Mouse (Mus musculus) cerebellum, adult 11 months (tissue): ENCODE results near the gene Tsen2.

ENCODE experiments used
- DNase-seq: peaks from one replicate; pipeline ENCODE4 v3.0.0; 2022

The Tsen2 gene

DNA sequence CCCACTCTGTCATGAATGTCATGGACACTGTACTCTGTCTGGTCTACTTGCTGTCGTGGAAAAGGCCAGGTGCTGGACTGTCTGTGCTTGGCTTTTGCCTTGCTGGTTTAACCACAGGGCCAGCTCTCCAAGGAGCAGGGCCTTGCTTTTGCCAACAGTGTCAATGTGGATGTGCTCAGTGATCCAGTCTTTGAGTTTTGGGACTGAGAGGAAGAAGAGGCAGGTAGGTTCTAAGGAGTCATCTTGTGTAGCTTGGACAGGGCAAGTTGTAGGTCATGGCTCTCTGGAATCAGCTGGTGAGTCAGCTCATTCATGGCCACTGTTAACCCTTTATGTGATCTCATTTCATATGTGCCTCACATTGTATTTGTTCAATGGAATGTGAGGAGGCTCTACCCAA is 62.0 kb downstream of the Tsen2 start:
- no peak for DNase-seq

DNA sequence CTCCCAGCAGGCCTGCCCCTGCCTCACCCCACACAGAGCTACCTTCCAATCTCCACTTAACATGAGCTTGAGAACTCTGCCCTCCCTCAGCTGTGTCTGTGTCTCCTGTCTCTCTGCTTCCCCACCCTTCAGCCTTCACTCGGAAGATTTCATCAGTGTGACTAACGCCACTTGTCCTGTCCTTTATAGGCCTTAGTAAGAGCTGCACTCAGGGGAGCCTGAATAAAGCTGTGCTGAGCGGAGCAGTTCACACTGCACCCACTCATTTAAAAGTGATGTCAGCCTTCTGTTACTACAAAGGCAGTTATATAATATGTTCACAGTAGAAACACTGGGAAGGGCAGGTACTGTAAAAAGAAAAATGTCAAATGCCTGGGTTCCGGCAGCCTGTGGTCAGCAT is 63.0 kb downstream of the Tsen2 start:
- DNase-seq: no peak

GRCm38 (mm10) chr6:115609121-115609520 is 64.7 kb downstream of the Tsen2 start:
- no peak for DNase-seq

GRCm38 (mm10) chr6:115610301-115610700 is 65.8 kb downstream of the Tsen2 start:
- no peak for DNase-seq

DNA sequence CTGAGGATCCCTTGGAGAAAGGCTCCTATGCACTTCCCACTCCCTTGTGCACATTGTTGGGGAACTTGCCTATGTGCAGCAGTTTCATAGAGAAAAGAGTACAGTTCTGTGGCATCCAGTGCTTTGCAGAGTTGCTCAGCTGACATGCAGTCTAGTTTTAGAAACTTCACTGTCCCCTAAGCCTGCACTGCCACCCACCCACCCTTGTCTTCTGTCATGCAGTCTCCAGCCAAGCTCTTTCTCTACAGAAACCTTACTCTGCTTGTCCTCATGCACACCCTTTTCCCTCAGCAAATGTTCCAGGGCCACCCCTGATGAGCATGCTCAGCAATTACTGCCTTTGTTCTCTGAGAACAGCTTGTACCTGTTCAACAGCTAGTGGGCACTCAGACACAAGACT is 69.3 kb downstream of the Tsen2 start:
- no peak for DNase-seq

DNA sequence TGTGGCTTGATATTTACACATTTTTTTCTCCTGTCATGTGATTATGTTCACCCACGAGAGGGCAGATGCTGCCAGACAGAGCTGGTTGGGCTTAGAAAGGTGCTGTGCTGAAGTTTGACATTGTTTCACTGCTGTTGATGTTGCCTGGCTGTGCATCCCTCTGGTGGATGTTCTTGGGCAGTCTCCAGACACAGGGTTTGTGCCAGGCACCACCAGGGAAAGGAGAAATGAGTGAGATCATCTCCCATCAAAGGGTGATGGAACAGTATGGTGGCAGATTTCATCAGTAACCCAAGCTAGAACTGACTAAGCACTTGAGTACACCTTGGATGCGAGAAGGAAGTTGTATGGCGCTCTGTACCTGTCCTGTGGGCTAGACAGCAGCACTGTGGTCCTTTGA is 71.5 kb downstream of the Tsen2 start:
- DNase-seq: no peak

DNA sequence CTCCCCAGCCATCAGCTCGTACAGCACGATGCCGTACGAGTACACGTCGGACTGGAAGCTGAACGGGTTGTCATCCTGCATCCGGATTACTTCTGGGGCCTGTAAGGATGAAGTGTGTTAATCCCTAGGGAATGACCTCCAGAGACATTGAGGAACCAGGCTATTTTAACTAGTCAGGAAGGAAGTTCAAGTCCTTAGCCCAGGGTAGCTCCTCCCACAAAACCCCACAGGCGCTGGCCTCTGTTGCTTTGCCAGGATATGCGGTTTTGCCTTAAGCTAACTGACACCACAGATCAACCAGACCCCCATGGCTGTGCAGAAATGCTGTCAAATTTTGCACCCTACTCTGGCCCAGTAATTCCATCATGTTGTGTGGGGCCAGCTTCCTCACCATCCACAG is 75.4 kb downstream of the Tsen2 start:
- no peak for DNase-seq

DNA sequence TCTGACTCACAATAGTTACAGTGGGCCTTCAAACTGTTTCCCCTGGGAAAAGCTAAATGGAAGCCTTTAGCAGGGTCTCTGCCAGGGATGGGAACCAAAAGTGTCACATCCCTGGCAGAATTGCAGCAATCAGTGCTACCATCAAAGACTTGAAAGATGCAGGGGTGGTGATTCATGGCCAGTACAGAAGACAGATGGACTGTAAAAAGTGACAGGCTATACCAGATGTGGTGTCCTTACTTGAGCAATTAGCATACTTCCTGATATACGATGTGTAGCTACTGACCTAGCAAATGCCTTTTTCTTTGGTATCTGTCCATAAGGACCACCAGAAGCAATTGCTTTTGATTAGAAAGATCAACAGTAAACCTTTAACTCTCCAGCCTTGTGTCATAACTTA is 76.5 kb downstream of the Tsen2 start:
- no peak for DNase-seq

DNA sequence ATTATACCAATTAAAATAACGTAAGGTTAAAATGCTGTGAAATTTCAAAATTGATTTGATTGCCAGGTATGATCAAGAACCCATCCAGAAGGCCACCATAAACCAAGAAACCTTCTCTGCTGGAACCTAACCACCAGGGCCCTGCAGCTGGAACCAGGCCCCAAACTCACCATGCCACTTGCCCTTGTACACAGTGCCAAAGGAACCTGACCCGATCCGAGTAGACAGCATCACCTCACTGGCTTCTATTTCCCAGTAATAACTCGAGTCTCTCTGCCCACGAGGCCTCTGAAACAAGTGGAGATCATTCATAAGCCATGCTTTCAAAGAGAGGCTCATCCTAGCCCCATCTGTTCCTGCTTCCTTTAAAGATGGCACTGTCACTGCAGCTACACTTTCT is 81.7 kb downstream of the Tsen2 start:
- DNase-seq: no peak
